Mouse (Mus musculus): ENCODE data around the gene Cope. TPM values are rescaled to one million over a fixed set of nuclear protein-coding genes. Genes with fewer than 3 reads are reported as not detected.

Gene Cope
- polyA plus RNA-seq, 1 experiment from 2014 or later = 309 TPM

GRCm38 (mm10) chr8:70359411-70359810 is 57.1 kb downstream of the Cope start:
- Histone ChIP-seq H3K9me3 (replicated peaks; ENCODE audit: low read length) (no peaks in the 10 kb centered on the region), H3K36me3 (ENCODE audit: insufficient read depth, low read length) (no peaks in the 10 kb centered on the region), H3K9ac (ENCODE audit: low read depth, low read length) (no peak overlapping the region), H3K4me2 (ENCODE audit: low read length) (no peak overlapping the region), H3K4me3 (replicated peaks; ENCODE audit: low read depth, low read length) (no peak overlapping the region), H3K4me1 (replicated peaks; ENCODE audit: insufficient read depth, low read length) (no peaks in the 10 kb centered on the region), H3K27me3 (ENCODE audit: insufficient read depth, low read length) (no peaks in the 10 kb centered on the region), H3K27ac (no peak overlapping the region)
- ATAC-seq (replicated peaks; ENCODE audit: low FRiP score, low read depth) = peak; percentile 53
- DNase-seq (ENCODE audit: low spot score) = peak; percentile 48
- TF ChIP-seq CTCF (IDR thresholded peaks at IDR 0.05; ENCODE audit: low read depth) = no peak
- WGBS = 6% methylated on average over 3 of the region's 3 CpGs

GRCm38 (mm10) chr8:70360769-70361168 is 58.5 kb downstream of the Cope start:
- ATAC-seq (replicated peaks; ENCODE audit: low FRiP score, low read depth) (no peak), DNase-seq (ENCODE audit: low spot score) (no peak)
- peak; percentile 49 for TF ChIP-seq CTCF (IDR thresholded peaks at IDR 0.05; ENCODE audit: low read depth)
- no peaks in the 10 kb centered on the region for H3K4me1 ChIP-seq (replicated peaks; ENCODE audit: insufficient read depth, low read length)
- H3K9me3 ChIP-seq (replicated peaks; ENCODE audit: low read length) = no peaks in the 10 kb centered on the region
- no peak overlapping the region for H3K4me2 ChIP-seq (ENCODE audit: low read length)
- no peak overlapping the region for H3K9ac ChIP-seq (ENCODE audit: low read depth, low read length)
- H3K27ac ChIP-seq = no peak overlapping the region
- H3K36me3 ChIP-seq (ENCODE audit: insufficient read depth, low read length) = no peaks in the 10 kb centered on the region
- no peaks in the 10 kb centered on the region for H3K27me3 ChIP-seq (ENCODE audit: insufficient read depth, low read length)
- 54% methylated on average over 4 of the region's 4 CpGs for WGBS
- no peak overlapping the region for H3K4me3 ChIP-seq (replicated peaks; ENCODE audit: low read depth, low read length)

- Histone ChIP-seq H3K9me3 (replicated peaks; ENCODE audit: low read length) (no peaks in the 10 kb centered on the region), H3K9ac (ENCODE audit: low read depth, low read length) (no peak overlapping the region), H3K4me3 (replicated peaks; ENCODE audit: low read depth, low read length) (no peak overlapping the region), H3K4me2 (ENCODE audit: low read length) (no peak overlapping the region), H3K4me1 (replicated peaks; ENCODE audit: insufficient read depth, low read length) (no peaks in the 10 kb centered on the region), H3K27me3 (ENCODE audit: insufficient read depth, low read length) (no peaks in the 10 kb centered on the region), H3K36me3 (ENCODE audit: insufficient read depth, low read length) (no peaks in the 10 kb centered on the region), H3K27ac (no peak overlapping the region)
- TF ChIP-seq CTCF (IDR thresholded peaks at IDR 0.05; ENCODE audit: low read depth) = no peak
- no peak for DNase-seq (ENCODE audit: low spot score)
- no peak for ATAC-seq (replicated peaks; ENCODE audit: low FRiP score, low read depth)
- WGBS = 69% methylated on average over 10 of the region's 10 CpGs
Measured at GRCm38 (mm10) chr8:70361484-70362032, 59.2 kb downstream of the Cope start.

Other genes starting within 250 kb of the Cope start
- gene Tm6sf2, start 229.6 kb upstream of the Cope start, polyA plus RNA-seq (2015; fragmentation: Nextera tagmentation; extraction: Ambion mirVana) = 0.71 and 1.1 TPM in 2 replicates
- not detected in 2 replicates for gene Hapln4, start 219.1 kb upstream of the Cope start, polyA plus RNA-seq (2015; fragmentation: Nextera tagmentation; extraction: Ambion mirVana)
- 0.03 TPM in 2 replicates for gene Ncan, start 181.6 kb upstream of the Cope start, polyA plus RNA-seq (2015; fragmentation: Nextera tagmentation; extraction: Ambion mirVana)
- gene Nr2c2ap, start 171.2 kb upstream of the Cope start, polyA plus RNA-seq (2015; fragmentation: Nextera tagmentation; extraction: Ambion mirVana) = 30.1 and 34.1 TPM in 2 replicates
- 13.4 and 13.7 TPM in 2 replicates for gene Rfxank, start 163.4 kb upstream of the Cope start, polyA plus RNA-seq (2015; fragmentation: Nextera tagmentation; extraction: Ambion mirVana)
- gene Borcs8, start 163.0 kb upstream of the Cope start, polyA plus RNA-seq (2015; fragmentation: Nextera tagmentation; extraction: Ambion mirVana) = 48.3 and 49.3 TPM in 2 replicates
- 0.28 and 0.37 TPM in 2 replicates for gene Mef2b, start 162.8 kb upstream of the Cope start, polyA plus RNA-seq (2015; fragmentation: Nextera tagmentation; extraction: Ambion mirVana)
- 52.3 and 62.4 TPM in 2 replicates for gene Tmem161a, start 130.2 kb upstream of the Cope start, polyA plus RNA-seq (2015; fragmentation: Nextera tagmentation; extraction: Ambion mirVana)
- 5.6 TPM in 2 replicates for gene Slc25a42, start 90.2 kb upstream of the Cope start, polyA plus RNA-seq (2015; fragmentation: Nextera tagmentation; extraction: Ambion mirVana)
- gene Sugp2, start 68.3 kb upstream of the Cope start, polyA plus RNA-seq (2015; fragmentation: Nextera tagmentation; extraction: Ambion mirVana) = 14.0 and 17.1 TPM in 2 replicates
- gene Armc6, start 68.1 kb upstream of the Cope start, polyA plus RNA-seq (2015; fragmentation: Nextera tagmentation; extraction: Ambion mirVana) = 14.1 and 16.7 TPM in 2 replicates
- 48.9 and 50.0 TPM in 2 replicates for gene Homer3, start 19.7 kb upstream of the Cope start, polyA plus RNA-seq (2015; fragmentation: Nextera tagmentation; extraction: Ambion mirVana)
- gene Ddx49, start within 50 bp of the Cope start, polyA plus RNA-seq (2015; fragmentation: Nextera tagmentation; extraction: Ambion mirVana) = 41.0 and 43.0 TPM in 2 replicates
- gene Cers1, start 13.3 kb downstream of the Cope start, polyA plus RNA-seq (2015; fragmentation: Nextera tagmentation; extraction: Ambion mirVana) = 1.9 and 2.1 TPM in 2 replicates
- gene Gdf1, start 27.3 kb downstream of the Cope start, polyA plus RNA-seq (2015; fragmentation: Nextera tagmentation; extraction: Ambion mirVana) = 3.8 and 4.0 TPM in 2 replicates
- gene Upf1, start 50.8 kb downstream of the Cope start, polyA plus RNA-seq (2015; fragmentation: Nextera tagmentation; extraction: Ambion mirVana) = 11.6 and 12.5 TPM in 2 replicates
- 0.24 and 0.28 TPM in 2 replicates for gene Comp, start 71.0 kb downstream of the Cope start, polyA plus RNA-seq (2015; fragmentation: Nextera tagmentation; extraction: Ambion mirVana)
- 13.6 and 14.6 TPM in 2 replicates for gene Crtc1, start 137.1 kb downstream of the Cope start, polyA plus RNA-seq (2015; fragmentation: Nextera tagmentation; extraction: Ambion mirVana)
- gene Klhl26, start 174.4 kb downstream of the Cope start, polyA plus RNA-seq (2015; fragmentation: Nextera tagmentation; extraction: Ambion mirVana) = 19.1 and 19.5 TPM in 2 replicates
- gene Tmem59l, start 184.8 kb downstream of the Cope start, polyA plus RNA-seq (2015; fragmentation: Nextera tagmentation; extraction: Ambion mirVana) = 3.0 and 3.5 TPM in 2 replicates
- 31.3 and 33.7 TPM in 2 replicates for gene Crlf1, start 190.6 kb downstream of the Cope start, polyA plus RNA-seq (2015; fragmentation: Nextera tagmentation; extraction: Ambion mirVana)
- 140 TPM in 2 replicates for gene Rex1bd, start 204.2 kb downstream of the Cope start, polyA plus RNA-seq (2015; fragmentation: Nextera tagmentation; extraction: Ambion mirVana)
- 1,111 and 1,265 TPM in 2 replicates for gene Uba52, start 208.3 kb downstream of the Cope start, polyA plus RNA-seq (2015; fragmentation: Nextera tagmentation; extraction: Ambion mirVana)
- 249 and 255 TPM in 2 replicates for gene Fkbp8, start 225.2 kb downstream of the Cope start, polyA plus RNA-seq (2015; fragmentation: Nextera tagmentation; extraction: Ambion mirVana)
- 81.3 and 81.8 TPM in 2 replicates for gene Kxd1, start 225.4 kb downstream of the Cope start, polyA plus RNA-seq (2015; fragmentation: Nextera tagmentation; extraction: Ambion mirVana)
- 14.9 and 17.1 TPM in 2 replicates for gene Ell, start 236.9 kb downstream of the Cope start, polyA plus RNA-seq (2015; fragmentation: Nextera tagmentation; extraction: Ambion mirVana)

Data from kidney, postnatal 0 days (tissue).